Mouse (Mus musculus) E14TG2a.4 (cell line): Measurements from ENCODE around the gene Tmem186.

Experiments used
- H3K27me3 ChIP-seq: 2 replicates; pipeline ENCODE4 v1.6.1; 2014; ENCODE audit warnings: low read length, control low read depth; ENCODE audit not compliant: insufficient read depth
- H3K36me3 ChIP-seq: 2 replicates; pipeline ENCODE4 v1.6.1; 2014; ENCODE audit warnings: low read length, control low read depth; ENCODE audit not compliant: insufficient read depth
- H3K4me1 ChIP-seq: replicated peaks from 2 replicates; pipeline ENCODE4 v1.6.1; 2014; ENCODE audit warnings: low read depth, low read length, control low read depth
- H3K4me3 ChIP-seq: replicated peaks from 2 replicates; pipeline ENCODE4 v1.5.1; 2014; ENCODE audit warnings: mild to moderate bottlenecking, low read length
- H3K9me3 ChIP-seq: 2 replicates; pipeline ENCODE4 v1.6.1; 2014; ENCODE audit warnings: low read length, control low read depth
- CTCF ChIP-seq: conservative IDR thresholded peaks from 2 replicates; pipeline ENCODE4 v1.5.1; 2014; ENCODE audit warnings: low read length
- NANOG ChIP-seq: IDR thresholded peaks from 2 replicates; pipeline ENCODE4 v1.6.1; 2014; ENCODE audit warnings: borderline replicate concordance, low read length, mixed read lengths
- POU5F1 ChIP-seq: IDR thresholded peaks from 2 replicates; pipeline ENCODE4 v1.6.1; 2014; ENCODE audit warnings: low read length, borderline replicate concordance

The Tmem186 gene

GRCm38 (mm10) chr16:8670041-8671035 lies 32.8 kb upstream of the Tmem186 start:
- TF ChIP-seq CTCF = no peak
- no peak for TF ChIP-seq POU5F1
- TF ChIP-seq NANOG = no peak
- Histone ChIP-seq H3K36me3 (peaks cover 28% of the 10 kb centered on the region), H3K4me1 (peaks cover 75% of the 10 kb centered on the region), H3K27me3 (peaks cover 16% of the 10 kb centered on the region), H3K9me3 (no peaks in the 10 kb centered on the region), H3K4me3 (peak overlapping the region; percentile 92)

GRCm38 (mm10) chr16:8669432-8669831 lies 31.9 kb upstream of the Tmem186 start:
- Histone ChIP-seq H3K9me3 (no peaks in the 10 kb centered on the region), H3K4me3 (peak overlapping the region; percentile 52), H3K27me3 (peaks cover 16% of the 10 kb centered on the region), H3K4me1 (peaks cover 84% of the 10 kb centered on the region), H3K36me3 (peaks cover 31% of the 10 kb centered on the region)
- TF ChIP-seq CTCF (no peak), NANOG (no peak), POU5F1 (no peak)

- TF ChIP-seq CTCF (no peak), NANOG (no peak), POU5F1 (no peak)
- Histone ChIP-seq H3K9me3 (no peaks in the 10 kb centered on the region), H3K4me1 (peaks cover 87% of the 10 kb centered on the region), H3K36me3 (peaks cover 42% of the 10 kb centered on the region), H3K27me3 (peaks cover 11% of the 10 kb centered on the region), H3K4me3 (peak overlapping the region; percentile 7; the same call in 1 of the 2 replicates)
Measured at GRCm38 (mm10) chr16:8668386-8668785, 30.9 kb upstream of the Tmem186 start.

- peaks cover 47% of the 10 kb centered on the region for H3K36me3 ChIP-seq
- no peak for TF ChIP-seq POU5F1
- TF ChIP-seq NANOG = no peak
- TF ChIP-seq CTCF = no peak
- H3K4me1 ChIP-seq = peaks cover 89% of the 10 kb centered on the region
- no peaks in the 10 kb centered on the region for H3K9me3 ChIP-seq
- peaks cover 6% of the 10 kb centered on the region for H3K27me3 ChIP-seq
- peak overlapping the region; percentile 54 for H3K4me3 ChIP-seq
Measured at GRCm38 (mm10) chr16:8667814-8668213, 30.3 kb upstream of the Tmem186 start.

GRCm38 (mm10) chr16:8667261-8667660 lies 29.7 kb upstream of the Tmem186 start:
- H3K4me3 ChIP-seq = peak overlapping the region; percentile 54
- TF ChIP-seq POU5F1 (no peak), NANOG (no peak), CTCF (no peak)
- no peaks in the 10 kb centered on the region for H3K9me3 ChIP-seq

GRCm38 (mm10) chr16:8666452-8666851 lies 28.9 kb upstream of the Tmem186 start:
- Histone ChIP-seq H3K4me3 (peak overlapping the region; percentile 35; the same call in 1 of the 2 replicates), H3K4me1 (peaks cover 99% of the 10 kb centered on the region), H3K9me3 (no peaks in the 10 kb centered on the region), H3K36me3 (peaks cover 61% of the 10 kb centered on the region), H3K27me3 (no peaks in the 10 kb centered on the region)
- no peak for TF ChIP-seq CTCF
- no peak for TF ChIP-seq NANOG
- TF ChIP-seq POU5F1 = no peak

More at GRCm38 (mm10) chr16:8667261-8667660, 29.7 kb upstream of the Tmem186 start:
- Histone ChIP-seq H3K27me3 (0 out of 2 replicates have a peak, but pooled peaks cover under 1% of the 10 kb centered on the region), H3K36me3 (peaks cover 53% of the 10 kb centered on the region), H3K4me1 (peaks cover 91% of the 10 kb centered on the region)

GRCm38 (mm10) chr16:8665367-8665766 lies 27.9 kb upstream of the Tmem186 start:
- Histone ChIP-seq H3K9me3 (no peaks in the 10 kb centered on the region), H3K4me3 (0 out of 2 replicates have a peak overlapping the region, but pooled peaks have one; percentile 35), H3K4me1 (peaks cover 99% of the 10 kb centered on the region), H3K36me3 (peaks cover 72% of the 10 kb centered on the region), H3K27me3 (no peaks in the 10 kb centered on the region)
- TF ChIP-seq NANOG (no peak), POU5F1 (no peak), CTCF (no peak)

- Histone ChIP-seq H3K27me3 (no peaks in the 10 kb centered on the region), H3K36me3 (peaks cover 81% of the 10 kb centered on the region), H3K4me1 (peaks cover 96% of the 10 kb centered on the region), H3K4me3 (no peak overlapping the region), H3K9me3 (no peaks in the 10 kb centered on the region)
- TF ChIP-seq POU5F1 (no peak), CTCF (no peak), NANOG (no peak)
Measured at GRCm38 (mm10) chr16:8663606-8664539, 26.4 kb upstream of the Tmem186 start.
